Mouse (Mus musculus): ENCODE data around the gene Rpp14.

DNA sequence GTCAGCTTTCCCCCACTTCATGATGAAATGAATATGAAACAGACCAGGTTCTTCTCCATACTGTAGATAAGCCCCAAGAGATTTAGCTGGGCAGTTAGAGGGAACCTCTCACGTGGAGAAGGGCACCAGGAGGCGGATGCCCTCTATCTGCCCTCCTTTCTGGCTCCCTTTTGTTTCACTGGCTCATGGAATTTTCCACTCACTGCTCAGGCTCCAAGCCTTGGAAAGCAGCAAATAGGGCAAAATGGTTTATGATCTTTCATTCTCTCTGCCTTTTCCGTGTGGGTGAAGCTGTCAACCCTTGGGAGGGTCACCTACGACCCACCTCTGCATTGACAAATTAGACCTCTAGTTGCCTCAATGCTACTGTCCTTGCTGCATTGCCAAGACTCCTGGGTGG, 49.6 kb upstream of the Rpp14 start:
- no peak for TF ChIP-seq CTCF (IDR thresholded peaks at IDR 0.05; ENCODE audit: low read depth, low read length)
- no peak for TF ChIP-seq POLR2A (IDR thresholded peaks at IDR 0.05; ENCODE audit: insufficient read depth, low read length)
- TF ChIP-seq EP300 (IDR thresholded peaks at IDR 0.05; ENCODE audit: insufficient read depth, low read depth, low read length): no peak

All from ES-Bruce4 (cell line).